In genomic region chr9:32578411-32578810, GRCm38 (mm10) we compare ENCODE assay signal across 31 mouse cellular contexts. TPM values are rescaled to one million over a fixed set of nuclear protein-coding genes. Genes with fewer than 3 reads are reported as not detected.
"Had no signal": no experiment of that assay in that cellular context is flagged by ENCODE, and none has a peak within 500 bp of the region (broad histone marks: within the 10 kb centered on the region; RNA-seq: fewer than 3 reads in every experiment).

No protein-coding gene starts in this region.

- H3K9me3 ChIP-seq: limb, embryonic 10.5 days; limb, embryonic 12.5 days; limb, embryonic 13.5 days; limb, embryonic 15.5 days; liver, embryonic 12.5 days; liver, embryonic 13.5 days; liver, embryonic 15.5 days; lung, embryonic 15.5 days; midbrain, embryonic 10.5 days; midbrain, embryonic 12.5 days; midbrain, embryonic 13.5 days; midbrain, embryonic 15.5 days had no signal

- H3K27me3 ChIP-seq: limb, embryonic 12.5 days; limb, embryonic 13.5 days; limb, embryonic 15.5 days; liver, embryonic 12.5 days; liver, embryonic 13.5 days; liver, embryonic 15.5 days; lung, embryonic 15.5 days; midbrain, embryonic 12.5 days; midbrain, embryonic 15.5 days had no signal

- DNase-seq: left cerebral cortex, postnatal 4 days; liver; liver, embryonic 13.5 days; liver, postnatal 0 days; lung, adult 18-20 months; lung, adult 2 months; lung, embryonic 14.5 days; lung, postnatal 10 days; lung, postnatal 14 days; lung, postnatal 36 days; lung, postnatal 4 days; midbrain, embryonic 14.5 days had no signal

- H3K27ac ChIP-seq: limb, embryonic 10.5 days; limb, embryonic 12.5 days; limb, embryonic 13.5 days; limb, embryonic 15.5 days; liver, embryonic 12.5 days; liver, embryonic 13.5 days; liver, embryonic 14.5 days; liver, embryonic 15.5 days; lung, embryonic 15.5 days; macrophage; midbrain, embryonic 10.5 days; midbrain, embryonic 12.5 days; midbrain, embryonic 13.5 days; midbrain, embryonic 15.5 days had no signal

- ATAC-seq: liver, embryonic 12.5 days; liver, postnatal 0 days; lung, postnatal 0 days; midbrain, embryonic 13.5 days; midbrain, embryonic 15.5 days; midbrain, embryonic 16.5 days had no signal

- H3K36me3 ChIP-seq: limb, embryonic 10.5 days; limb, embryonic 12.5 days; limb, embryonic 13.5 days; limb, embryonic 15.5 days; liver, embryonic 12.5 days; liver, embryonic 13.5 days; liver, embryonic 15.5 days; lung, embryonic 15.5 days; midbrain, embryonic 10.5 days; midbrain, embryonic 12.5 days; midbrain, embryonic 13.5 days; midbrain, embryonic 15.5 days had no signal

- H3K4me1 ChIP-seq: limb, embryonic 13.5 days; limb, embryonic 15.5 days; liver, embryonic 15.5 days; lung, embryonic 15.5 days; midbrain, embryonic 10.5 days; midbrain, embryonic 12.5 days; midbrain, embryonic 13.5 days; midbrain, embryonic 15.5 days had no signal

- H3K4me3 ChIP-seq: limb, embryonic 10.5 days; limb, embryonic 12.5 days; limb, embryonic 13.5 days; limb, embryonic 15.5 days; liver, embryonic 12.5 days; liver, embryonic 13.5 days; liver, embryonic 15.5 days; lung, embryonic 15.5 days; megakaryocyte, embryonic 14.5 days; midbrain, embryonic 10.5 days; midbrain, embryonic 12.5 days; midbrain, embryonic 13.5 days; midbrain, embryonic 15.5 days; myocyte had no signal

- H3K9ac ChIP-seq: limb, embryonic 12.5 days; limb, embryonic 13.5 days; limb, embryonic 15.5 days; liver, embryonic 12.5 days; liver, embryonic 13.5 days; liver, embryonic 14.5 days; liver, embryonic 15.5 days; liver, postnatal 0 days; lung, embryonic 14.5 days; lung, embryonic 15.5 days; midbrain, embryonic 12.5 days; midbrain, embryonic 13.5 days; midbrain, embryonic 15.5 days had no signal

- H3K4me2 ChIP-seq: limb, embryonic 12.5 days; limb, embryonic 13.5 days; limb, embryonic 15.5 days; liver, embryonic 11.5 days; liver, embryonic 12.5 days; liver, embryonic 13.5 days; liver, embryonic 15.5 days; lung, embryonic 14.5 days; lung, embryonic 15.5 days; midbrain, embryonic 11.5 days; midbrain, embryonic 12.5 days; midbrain, embryonic 13.5 days; midbrain, embryonic 15.5 days had no signal

RNA-seq across cellular contexts. Expression of gene Fli1, which starts 35.8 kb away (rescaled TPM):
- polyA plus RNA-seq: myocyte had no signal
